Mouse (Mus musculus) adrenal gland, adult 18-20 months (tissue): Measurements from ENCODE around the gene Hrk. TPM values are rescaled to one million over a fixed set of nuclear protein-coding genes. Genes with fewer than 3 reads are reported as not detected.

Source experiments
- DNase-seq, 2 experiments: peaks; one replicate each; pipeline ENCODE4 v3.0.0; 2021 to 2022; ENCODE audit warnings: low spot score in 2 of 2
- long read RNA-seq, 2 experiments: library from polyadenylated mRNA; stranded (forward); transcript quantifications; one replicate each; pipeline ENCODE4 v2.0.0; 2021
- total RNA-seq, 2 experiments: library from RNA; stranded (reverse); gene quantifications; 1 replicate in 1 of 2; 2 replicates in 1 of 2; pipeline ENCODE4 v1.2.3; 2021

Hrk gene
- under 1 TPM in 1 of 2 experiments, not detected in 1; 0.06 TPM for total RNA-seq
- long read RNA-seq, experiment 1 = 0 reads
- long read RNA-seq, experiment 2 = 0 reads

DNA sequence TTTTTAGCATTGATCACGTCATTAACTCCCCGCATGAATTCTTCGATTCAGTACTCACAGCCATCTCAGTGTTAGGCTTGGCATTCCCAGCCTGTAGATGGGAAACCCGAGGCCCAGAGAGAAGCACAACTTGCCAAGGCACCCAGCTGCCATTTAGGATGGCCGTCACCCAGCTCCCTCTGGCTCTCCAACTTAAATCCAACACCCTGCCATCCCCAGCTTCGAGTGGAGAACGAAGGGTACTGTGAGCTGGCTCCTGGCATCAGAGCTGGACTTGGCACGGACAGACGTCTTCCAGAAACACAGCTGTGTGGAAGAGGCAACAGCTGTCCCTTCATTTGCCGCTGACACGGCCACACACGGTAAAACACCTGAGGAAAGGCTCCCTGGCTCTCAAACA is at the start of gene Hrk:
Gene Hrk, plus strand, starts transcription at position 68 of the 400 bp plus-strand sequence.
- no peak for DNase-seq

DNA sequence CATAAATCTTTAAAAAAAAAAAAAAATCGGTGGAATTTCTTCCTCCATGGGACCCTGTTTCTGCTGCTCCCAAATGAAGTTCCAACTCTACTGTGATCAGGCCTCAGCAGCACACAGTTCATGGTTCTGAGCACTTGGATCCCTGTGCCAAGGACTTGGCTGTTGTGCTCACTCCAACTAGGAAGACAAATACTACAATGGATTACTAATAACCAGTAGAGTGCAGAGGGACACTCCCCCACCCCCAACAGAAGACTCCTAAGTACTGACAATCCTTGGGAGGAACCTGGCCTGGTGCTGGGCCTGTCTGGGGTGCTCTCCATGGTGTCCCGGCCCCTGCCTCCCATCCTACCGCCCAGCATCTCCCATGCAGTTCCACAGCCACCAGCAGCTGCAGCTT is 46.1 kb upstream of the Hrk start:
- DNase-seq = no peak

DNA sequence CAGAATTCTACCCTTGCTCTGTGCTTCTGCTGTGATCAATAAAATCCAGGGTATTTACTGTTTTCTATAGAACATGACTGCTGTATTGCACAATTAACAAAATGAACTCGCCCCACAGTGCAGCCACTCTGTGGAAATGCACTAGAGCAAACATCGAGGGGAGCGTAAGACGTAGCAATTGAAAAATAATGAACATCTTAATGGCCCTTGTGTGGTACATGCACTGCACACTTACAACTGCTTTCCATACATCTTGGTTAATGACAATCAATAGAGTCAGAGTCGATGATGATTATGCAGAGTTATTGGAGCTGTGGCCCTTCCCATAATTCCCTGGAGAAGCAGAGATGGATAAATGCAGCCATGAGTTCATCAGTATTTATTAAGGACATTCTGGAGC is 45.5 kb upstream of the Hrk start:
- DNase-seq = no peak

DNA sequence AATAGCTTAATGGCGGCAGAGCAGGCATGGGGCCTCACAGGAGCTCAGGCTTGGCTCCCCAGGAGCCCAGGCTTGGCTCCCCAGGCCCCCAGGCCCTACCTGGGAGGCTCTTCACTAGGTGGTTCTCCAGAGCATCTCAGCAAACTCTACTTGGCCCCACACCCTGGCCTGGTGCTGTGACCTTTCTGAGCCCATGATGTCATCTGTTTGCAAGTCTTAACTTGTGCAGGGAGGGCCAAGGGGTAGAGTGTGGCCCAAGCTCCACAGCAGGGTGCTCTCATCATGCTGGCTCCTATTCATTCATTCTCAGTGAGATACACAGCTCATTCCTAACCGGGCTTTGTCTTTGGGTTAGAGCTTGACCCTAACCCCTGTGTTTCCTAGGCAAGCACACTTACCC is 43.8 kb upstream of the Hrk start:
- no peak for DNase-seq

DNA sequence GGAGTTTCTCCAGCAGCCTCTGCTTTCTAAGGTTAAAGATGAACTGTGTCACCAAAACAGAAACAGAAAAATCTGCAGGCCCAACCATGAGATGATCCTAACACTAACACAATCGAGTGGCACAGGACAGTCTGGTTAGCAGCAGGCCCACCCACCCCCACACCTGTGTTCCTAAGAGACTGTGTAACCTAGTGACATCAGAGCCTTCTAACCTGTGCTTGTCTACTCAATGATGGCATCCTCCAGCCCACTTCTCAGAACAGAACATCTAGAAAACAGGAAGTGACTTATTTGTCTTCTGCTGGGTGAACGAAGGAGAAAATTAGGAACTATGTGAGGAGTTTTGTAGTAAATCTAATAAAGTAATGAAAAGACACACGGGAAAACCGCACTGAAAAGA is 42.5 kb upstream of the Hrk start:
- no peak for DNase-seq

DNA sequence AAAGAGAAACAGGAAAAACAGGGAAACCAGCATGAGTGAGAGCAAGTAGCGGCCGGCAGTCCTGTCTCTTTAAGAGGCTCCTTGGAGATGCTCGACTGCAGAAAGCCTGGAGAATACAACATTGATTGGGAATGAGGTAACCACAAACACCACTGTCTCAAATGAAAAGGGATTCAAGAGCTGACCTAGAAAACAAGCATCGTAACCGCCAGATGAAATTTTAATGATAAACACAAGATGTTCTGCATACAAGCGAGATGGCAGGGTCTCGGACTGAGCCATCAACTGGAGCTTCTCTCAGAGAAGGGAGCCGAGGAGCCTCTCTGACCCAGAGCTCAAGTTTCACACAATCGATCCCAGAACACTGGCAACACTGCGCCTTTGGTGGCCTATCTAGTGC is 41.4 kb upstream of the Hrk start:
- no peak for DNase-seq

DNA sequence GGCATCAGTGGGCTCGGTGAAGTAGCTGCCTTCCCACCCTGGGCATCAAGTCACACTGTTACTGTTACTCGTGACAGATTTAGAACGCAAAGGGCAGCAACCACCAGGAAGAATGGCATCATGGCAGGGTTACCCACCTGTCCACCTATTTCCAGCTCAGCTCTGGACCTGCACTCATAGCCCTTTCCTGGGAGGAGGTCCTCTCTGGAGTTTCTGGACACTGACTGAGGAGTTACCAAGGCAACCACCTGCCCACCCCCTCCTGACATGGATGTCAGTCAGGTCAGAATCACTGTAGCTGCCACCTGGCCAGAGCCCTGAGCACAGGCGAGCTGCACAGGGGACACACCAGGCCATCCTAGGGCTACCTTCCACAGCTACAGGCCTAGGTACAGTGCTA is 37.8 kb upstream of the Hrk start:
- DNase-seq = no peak

DNA sequence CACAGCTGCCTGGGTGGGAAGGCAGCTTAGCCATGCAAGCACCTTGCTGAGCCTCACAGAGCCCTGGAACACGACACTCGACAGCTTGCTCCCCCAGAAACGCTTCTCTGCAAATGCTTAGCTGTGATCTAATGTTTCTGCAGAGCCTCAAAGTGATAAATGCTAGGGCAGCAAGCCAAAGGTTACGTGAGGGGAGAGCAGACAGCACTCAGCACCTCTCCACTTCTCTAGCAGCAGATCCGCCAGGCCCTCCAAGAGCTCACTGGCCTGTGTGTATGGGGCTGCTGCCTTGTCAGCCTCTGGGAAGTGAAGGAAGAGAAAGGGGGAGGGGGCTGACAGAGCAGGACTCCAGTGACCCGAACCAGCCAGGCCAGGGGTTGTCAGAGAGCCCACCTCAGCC is 36.2 kb upstream of the Hrk start:
- DNase-seq = no peak

DNA sequence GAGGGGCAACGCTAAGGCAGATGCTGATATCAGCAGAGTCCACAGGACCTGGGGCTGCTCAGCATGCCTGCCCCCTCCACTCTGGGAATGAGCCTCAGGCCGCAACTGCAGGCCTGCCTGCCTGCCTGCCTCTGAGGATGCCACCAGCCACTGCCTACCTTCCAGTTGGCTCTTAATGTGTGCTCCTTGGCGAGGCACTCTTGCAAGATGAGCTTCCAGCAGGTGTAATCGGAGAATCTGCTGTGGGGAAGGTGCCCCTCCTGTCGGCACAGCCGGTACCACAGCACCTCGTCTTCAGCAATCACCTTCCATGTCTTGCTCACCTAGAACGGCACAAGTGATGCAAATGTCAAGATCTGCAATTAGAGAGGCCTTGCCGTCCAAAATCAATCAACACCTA is 35.8 kb upstream of the Hrk start:
- no peak for DNase-seq

DNA sequence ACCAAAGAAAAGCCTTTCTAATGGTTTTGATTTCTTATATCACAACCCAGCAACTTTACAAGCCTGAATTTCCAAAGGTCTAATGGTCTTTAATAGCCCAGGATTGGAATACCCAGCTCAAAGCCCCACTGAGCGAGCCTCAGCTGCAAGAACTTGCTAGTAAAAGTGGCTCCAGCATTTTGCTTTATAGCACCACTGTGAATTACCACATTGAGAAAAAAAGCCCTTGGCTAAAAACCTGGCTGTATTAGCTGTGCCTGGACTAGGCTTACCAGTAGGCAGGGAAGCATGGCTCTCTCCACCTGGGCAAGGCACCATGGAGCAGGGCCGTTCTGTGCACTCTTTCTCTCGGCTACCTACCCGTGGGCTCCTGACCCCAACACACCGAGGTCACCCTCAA is 28.1 kb upstream of the Hrk start:
- no peak for DNase-seq

DNA sequence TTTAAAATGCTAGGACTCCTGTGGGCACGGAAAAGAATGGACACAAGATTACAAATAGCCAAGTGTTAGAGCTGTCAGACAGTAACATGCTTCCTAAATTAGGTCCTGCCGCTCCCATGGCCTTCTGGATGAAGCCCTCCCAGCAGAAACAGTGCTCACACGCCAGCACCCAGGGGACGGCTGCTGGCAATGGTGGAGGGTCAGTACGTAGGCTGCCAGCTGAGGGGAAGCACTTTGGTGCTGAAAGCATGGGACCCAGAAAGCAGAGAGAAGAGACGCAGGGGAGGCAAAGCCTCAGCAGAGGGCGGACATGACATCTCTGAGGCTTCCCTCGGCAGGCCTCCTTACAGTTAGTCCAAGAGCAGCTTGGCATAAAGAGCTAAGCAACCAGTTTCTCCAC is 24.8 kb upstream of the Hrk start:
- no peak for DNase-seq

DNA sequence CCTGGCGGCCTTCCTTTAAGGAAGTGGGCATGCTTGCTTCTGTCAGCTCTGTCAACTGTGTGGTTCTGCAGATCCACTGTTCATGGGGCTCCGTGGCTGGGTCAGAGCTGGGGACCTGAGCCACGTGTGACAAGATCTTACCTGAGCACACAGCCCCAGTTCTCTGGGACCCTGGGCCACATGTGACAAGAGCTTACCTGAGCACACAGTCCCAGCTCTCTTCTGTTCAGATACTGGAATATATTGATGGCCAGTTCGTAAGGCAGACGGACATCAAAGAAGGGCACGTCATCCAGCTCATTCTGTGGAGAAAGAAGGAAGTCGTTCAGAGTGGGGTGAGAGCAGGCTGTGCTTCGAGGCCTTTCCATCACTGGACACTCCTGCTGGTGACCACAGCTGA is 22.0 kb upstream of the Hrk start:
- DNase-seq = no peak

DNA sequence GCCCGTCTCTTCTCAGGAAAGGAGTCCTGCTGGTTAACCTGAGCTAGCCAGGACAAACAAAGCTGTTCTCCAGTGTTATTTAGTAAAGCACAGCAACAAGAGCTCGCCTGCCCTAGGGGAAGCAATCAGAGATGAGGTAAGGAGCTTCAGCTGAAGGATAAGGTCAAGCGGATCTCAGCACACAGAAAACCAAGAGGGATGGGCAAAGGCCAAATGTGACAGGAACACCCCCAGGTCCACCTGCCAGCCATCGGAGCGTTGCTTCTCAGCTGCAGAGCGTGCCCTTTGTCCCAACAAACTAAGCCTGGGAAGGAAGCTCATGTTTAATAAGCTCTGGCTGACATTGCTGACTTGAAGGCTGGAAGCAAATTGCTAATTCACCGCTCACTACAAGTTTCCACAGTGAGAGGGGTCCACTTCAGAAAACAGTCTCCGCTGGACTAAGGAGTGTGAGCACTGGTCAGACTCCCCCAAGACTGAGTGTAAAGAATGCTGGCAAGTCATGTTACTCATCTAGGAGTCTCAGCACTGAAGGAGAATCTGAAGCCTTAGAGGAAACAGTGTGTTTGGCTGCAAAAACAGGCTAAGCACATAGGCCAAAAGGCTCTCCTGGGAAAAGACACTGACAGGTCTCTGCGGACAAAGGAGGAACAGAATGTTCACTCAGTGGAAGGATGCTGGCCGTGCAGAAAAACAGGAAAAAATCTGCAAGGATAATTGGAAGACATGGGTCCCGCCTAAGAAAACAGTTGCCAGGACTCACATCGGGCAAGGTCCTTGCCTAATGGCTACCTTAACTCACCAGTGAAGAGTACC is 21.0 kb upstream of the Hrk start:
- DNase-seq = no peak

DNA sequence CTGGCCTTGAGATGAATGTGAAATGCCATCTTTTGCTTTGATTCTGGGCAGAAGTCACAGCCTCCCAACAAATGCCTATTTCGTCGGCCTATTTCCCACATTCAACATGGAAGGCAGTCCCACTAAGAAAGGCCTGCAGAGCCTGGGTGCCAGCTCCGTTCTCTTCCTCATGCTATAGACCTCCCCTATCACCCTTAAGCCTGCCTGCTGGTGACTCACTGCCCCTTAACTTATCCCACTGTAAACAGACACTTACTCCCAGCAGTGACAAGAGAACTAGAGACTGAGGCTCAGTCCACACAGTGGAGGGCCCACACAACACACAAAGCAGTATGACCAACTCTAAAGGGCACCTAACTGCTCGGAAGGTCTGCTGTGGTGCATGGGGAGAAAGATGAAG is 20.1 kb upstream of the Hrk start:
- DNase-seq = no peak

DNA sequence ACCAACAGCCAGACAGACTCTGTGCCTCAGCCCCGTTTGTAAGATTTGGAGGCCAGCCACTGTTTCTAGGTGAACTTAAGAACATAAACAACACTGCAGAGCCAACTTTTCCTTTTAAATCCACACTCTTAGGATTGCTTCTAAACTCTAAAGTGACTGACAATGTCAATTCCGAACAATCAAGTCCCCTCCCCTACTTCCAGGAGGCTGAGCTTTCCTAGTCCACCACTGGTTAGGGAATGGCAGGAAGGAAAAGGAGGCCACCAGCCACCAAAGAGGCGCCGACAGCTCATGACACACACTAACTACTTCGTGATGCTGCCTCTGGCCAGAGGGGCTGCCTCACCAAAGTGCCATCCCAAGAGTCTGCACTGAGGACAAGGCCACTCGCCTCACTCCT is 19.7 kb upstream of the Hrk start:
- no peak for DNase-seq

DNA sequence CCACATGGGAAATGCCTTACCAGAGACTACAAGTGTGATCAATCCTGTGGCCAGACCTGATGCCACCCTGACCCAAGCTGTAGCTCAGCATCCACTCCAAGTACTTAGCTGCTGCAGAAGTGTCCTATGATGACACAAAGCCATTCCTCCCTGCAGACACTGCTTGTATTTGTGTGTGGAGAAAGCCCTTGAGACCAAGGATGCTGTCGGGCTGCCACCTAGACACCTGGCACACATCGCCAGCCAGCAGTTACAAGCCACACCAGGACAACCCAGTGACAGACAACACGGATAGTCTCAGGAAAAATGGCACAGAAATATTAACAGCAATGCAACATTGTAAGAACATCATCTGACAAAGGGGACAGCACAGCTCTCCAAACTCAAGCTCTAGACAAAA is 19.0 kb upstream of the Hrk start:
- DNase-seq = no peak

DNA sequence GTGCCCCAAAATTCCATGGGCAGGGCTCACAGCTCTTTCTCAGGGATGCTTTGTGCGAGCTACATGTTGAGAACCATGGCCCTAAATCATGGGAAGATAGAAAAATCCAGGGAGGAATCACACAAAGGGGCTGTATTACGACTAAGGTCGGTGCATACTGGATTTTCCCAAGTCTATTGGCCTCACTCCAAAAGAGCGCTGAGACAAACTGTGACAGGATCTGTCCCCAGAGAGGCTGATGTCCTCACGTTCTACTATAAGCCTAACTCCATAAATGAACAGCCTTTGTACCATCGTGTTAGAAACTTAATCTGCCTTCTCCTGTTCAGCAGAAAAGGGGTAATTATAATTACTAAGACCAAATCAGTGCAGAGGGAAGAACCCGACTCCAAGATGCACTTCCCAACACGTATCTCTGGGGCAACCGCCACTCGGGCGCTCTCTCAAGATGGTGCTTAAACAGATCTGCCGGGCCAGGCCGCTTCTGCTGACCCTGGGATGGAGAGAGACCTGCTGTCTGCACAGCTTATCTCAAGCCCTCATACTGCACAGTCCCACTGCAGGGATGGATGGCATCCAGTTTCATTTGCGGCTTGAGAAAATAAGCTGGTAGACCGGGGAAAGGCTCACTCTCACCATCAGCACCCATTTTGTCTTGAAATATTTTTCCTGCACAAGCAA is 18.3 kb upstream of the Hrk start:
- no peak for DNase-seq

DNA sequence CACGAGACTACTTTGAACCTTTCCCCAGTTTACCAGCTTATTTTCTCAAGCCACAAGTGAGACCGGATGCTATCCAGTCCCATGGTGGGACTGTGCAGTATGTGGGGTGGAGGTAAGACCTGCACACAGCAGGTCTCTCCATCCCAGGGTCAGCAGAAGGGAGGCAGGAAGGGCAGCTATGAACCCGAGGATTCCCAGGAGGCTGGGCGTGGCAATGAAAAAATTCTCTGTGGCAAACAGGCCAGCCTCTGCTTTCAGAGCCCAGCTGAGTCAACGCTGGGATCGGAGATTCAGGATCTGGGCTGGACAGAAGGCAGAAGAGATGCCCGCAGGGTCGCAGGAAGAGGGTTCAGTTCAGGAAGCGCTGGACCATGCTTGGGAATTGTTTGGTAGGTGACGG is 17.2 kb upstream of the Hrk start:
- no peak for DNase-seq

DNA sequence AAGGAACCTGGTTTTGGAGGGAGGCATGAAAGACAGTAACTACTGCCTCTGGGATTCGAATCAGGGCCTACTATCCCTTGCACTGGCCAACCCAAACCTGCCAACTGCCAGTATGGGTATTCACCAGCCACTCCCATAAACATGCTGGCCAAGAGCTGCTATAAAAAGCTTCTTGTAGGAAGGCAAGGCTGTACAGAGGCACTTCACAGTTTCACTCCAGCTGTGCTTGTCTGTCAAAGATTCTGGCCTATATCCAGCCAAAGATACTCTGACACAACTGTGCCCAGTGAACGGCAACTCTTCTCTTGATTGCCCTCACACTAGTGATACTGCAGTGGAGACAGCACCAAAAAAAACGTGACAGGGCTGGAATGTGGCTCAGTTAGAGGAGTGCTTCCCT is 14.7 kb upstream of the Hrk start:
- no peak for DNase-seq

DNA sequence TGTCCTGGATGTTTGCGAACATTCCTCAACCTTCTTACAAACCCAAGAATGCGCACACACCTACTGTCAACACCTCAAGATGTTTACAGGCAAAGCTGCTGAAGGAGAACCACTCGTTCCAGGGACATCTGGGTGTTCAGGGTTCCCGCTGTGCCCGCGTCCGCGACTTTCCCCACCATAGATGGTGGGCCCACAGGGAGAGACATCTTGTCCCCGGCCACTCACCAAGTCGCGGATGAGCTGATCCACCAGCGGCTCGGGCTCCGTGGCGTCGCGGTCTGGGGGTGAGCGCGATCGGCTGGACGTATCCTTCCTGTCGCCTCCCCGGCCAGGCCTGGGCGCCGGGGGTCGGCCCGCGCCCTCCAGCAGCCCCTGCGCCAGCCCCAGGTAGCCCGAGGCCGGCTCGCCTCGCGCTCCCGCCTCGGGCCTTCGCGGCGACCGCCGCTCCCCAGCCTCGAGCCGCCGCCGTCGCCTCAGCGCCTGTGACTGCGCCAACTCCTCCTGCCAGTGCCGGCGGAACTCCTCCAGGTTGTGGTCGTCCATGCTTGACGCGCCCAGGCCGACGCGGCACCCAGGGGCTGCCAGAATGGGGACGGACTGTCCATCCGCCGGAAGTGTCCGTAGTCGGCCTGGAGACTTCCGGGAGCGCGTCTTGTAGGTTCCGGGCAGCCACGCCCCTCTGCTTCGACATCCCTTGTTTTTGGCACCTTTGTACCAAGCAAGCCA is 9.4 kb upstream of the Hrk start, which contains the start of gene Fbxw8:
Gene Fbxw8, minus strand, starts transcription at position 626 of the 726 bp plus-strand sequence.
- peak; percentile 85 to 87 for DNase-seq

DNA sequence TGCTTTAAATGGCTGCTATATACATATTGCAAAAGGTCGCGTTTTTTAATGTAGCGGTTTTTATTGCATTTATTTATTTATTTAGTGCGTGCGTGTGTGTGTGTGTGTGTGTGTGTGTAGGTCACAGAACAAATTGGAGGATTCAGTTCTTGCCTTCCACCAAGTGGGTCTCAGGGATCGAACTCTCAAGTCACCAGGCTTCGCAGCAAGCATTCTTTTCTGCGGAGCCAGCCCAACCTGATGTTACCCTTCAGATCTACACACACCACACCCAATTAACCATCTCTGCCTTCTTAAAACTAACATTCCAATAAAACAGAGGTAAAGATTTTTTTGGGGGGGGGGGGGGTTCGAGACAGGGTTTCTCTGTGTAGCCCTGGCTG is 8.9 kb upstream of the Hrk start:
- no peak for DNase-seq

DNA sequence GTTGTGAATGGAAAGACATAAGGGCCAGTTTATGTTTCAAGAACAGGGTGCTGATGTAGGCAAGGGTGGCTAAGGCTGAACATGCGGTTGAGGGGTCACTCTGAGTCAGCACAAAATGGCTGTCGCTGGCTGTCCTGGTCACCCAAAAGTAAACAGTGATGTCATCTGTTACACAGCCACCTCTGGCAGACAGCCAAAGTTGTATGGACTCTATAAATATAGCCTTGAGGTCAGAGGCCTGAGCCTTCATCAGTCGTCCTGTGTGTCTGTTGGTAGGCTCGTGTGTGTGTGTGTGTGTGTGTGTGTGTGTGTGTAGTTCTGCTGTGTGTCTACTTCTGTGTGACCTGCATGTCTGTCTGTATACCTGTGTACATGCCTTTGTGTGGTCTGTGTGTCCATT is 7.5 kb upstream of the Hrk start:
- no peak for DNase-seq
